Mouse (Mus musculus) cortical plate, adult 2 months (tissue): Measurements from ENCODE around the gene Oaf.

Experiments used
- CTCF ChIP-seq: fragments of 200-500 bp; IDR thresholded peaks from 2 replicates; pipeline ENCODE4 v1.5.1; 2011; ENCODE audit warnings: mild to moderate bottlenecking, control low read depth, low read length; ENCODE audit not compliant: insufficient read depth; ENCODE audit errors: extremely low read depth
- POLR2A ChIP-seq: fragments of 200-500 bp; IDR thresholded peaks from 2 replicates; pipeline ENCODE4 v1.6.1; 2011; ENCODE audit warnings: mild to moderate bottlenecking, low read length, control low read depth; ENCODE audit not compliant: insufficient read depth; ENCODE audit errors: extremely low read depth

DNA sequence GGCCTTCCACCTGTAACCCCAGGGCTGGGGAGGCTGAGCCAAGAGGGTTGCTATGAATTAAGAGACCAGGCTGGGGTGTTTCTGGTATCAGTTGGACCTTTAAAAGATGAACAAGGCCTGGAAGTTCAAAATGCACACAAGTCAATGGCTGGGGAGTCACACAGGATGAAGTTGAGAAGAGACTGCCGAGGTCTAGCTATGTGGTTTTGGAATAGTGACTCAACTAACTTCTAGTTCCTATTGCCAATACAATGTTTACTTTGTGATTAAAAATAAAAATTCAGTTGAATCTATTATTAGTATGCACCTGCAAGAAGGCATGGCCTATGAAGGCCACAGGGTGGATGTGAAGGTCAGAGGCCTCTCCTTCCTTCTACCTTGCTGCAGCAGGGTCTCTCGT lies 12.1 kb upstream of the Oaf start:
- no peak for TF ChIP-seq CTCF
- TF ChIP-seq POLR2A = no peak
